Mouse (Mus musculus): ENCODE data around the gene Tsc22d3. TPM values are rescaled to one million over a fixed set of nuclear protein-coding genes. Genes with fewer than 3 reads are reported as not detected.
"Not testable (repeated sequence)": the region's sequence is repeated elsewhere in the genome, so short reads cannot be mapped to it uniquely, and the experiment has no call there.

The Tsc22d3 gene
- total RNA-seq, 2 experiments from 2014 or later, result 63.2 to 137 TPM

DNA sequence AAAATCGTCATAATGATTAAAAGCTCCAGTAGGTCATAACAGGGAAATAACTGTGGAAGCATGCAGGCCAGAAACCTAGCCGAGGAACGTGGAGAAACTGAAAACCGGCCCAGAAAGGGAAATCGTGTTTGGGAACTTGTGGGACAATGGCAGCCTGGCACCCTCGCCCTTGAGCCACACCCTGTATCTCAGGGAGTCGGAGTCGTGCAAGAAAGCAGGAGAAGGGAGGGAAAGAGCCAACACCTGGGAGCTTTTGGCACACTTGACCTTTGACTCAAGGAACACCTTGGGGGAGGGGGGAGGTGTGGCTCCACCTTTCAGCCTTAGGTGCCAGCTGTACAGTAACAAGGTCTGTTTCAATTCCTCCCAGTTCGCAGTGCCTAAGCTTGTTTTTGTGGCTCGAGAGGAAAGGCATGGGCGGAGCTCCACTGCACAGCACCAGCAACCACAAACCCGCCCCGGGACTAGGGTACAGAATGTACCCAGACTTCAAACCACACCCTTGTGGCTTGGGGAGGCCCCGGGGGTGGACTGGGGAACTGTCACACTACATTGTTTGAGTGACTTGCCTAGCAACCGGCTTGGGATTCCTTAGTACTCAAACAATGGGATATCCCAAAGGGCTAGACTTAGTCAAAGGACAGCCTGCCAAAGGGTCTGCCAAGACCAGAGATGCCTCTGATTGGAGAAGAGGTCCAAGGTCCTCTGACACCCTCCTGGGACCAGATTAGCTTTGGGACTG is 94.8 kb downstream of the Tsc22d3 start:
- no peak for DNase-seq (ENCODE audit: extremely low spot score in 1 of 2, low spot score in 1 of 2)

DNA sequence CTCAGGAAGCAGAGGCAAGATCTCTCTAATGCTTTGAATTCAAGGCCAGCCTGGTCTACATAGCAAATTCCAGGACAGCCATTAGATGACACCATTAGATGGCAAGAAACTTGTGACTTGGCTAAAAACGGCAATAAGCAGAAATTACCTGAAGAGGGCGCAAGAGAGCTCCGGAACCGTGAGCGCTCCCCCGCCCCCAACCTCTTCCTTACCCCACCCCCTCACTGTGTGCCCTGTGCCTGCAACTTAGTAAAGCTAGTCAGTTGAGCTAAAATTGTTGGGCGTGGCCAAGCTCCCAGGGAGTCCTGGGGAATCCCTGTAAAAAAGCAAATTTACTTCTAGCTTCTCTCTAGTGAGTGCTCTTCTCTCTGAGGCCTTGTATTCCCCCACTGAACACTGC is 96.6 kb downstream of the Tsc22d3 start:
- peak in 1 of 2 experiments; percentile 43 for DNase-seq (ENCODE audit: extremely low spot score in 1 of 2, low spot score in 1 of 2)

DNA sequence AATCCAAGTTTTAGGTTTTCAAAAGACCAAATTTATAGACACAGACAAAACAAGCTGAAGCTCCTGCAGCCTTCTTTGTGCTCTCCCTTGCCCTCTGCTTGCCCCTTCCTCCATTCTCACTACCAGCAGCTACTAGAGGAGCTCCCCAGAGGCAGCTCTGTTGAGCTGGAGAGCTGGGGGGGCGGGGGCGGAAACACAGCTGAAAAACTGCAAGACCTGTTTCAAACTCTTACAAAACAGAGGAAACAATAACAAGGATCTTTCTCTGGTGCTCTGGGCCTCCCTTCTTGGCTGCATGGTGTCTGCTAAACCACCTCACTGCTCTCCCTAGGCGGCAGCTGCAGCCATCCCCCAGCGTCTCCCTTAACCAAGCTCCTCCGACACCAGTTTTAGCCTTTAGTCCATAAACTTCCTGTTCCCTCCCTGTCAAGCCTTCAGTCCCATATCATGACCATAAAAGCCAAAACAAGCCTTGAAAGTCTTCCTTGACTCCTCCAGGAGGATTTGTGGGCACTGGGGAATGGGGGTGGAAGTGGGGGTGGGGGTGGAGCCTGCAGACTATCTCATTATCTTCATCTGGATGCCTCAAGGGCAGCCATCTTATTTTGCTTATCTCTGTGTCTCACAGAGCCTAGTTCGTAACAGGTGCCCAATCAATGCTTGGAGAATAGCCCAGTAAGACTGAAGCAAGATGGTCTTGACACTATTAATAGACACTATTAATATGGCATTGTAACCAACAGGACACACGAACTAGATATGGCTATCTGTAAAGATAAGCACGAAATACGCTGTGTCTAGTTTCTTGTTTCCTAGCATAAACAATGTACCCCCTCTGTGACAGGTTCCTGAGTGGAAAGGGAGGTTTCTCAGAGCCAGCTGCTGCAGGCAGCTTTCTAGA is 98.8 kb downstream of the Tsc22d3 start:
- no peak for DNase-seq (ENCODE audit: extremely low spot score in 1 of 2, low spot score in 1 of 2)

DNA sequence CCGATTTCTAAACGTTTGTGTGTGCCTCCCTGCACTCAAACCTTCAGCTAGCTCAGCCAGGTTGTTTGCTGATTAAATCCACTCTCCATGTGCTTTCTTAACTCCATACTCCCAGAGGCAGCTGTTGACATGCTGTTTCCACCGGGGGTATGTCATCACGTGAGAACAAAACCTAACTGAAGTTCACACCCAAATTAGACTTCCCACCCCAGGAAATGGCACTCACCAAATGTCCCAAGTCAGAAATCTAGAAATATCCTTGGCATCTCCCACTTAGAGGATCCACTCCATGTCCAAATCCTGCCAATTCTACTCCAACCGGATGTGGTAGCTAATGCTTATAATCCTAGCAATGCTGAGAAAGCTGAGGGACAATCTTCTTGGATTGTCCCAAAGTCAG is 100.2 kb downstream of the Tsc22d3 start:
- no peak for DNase-seq (ENCODE audit: extremely low spot score in 1 of 2, low spot score in 1 of 2)

DNA sequence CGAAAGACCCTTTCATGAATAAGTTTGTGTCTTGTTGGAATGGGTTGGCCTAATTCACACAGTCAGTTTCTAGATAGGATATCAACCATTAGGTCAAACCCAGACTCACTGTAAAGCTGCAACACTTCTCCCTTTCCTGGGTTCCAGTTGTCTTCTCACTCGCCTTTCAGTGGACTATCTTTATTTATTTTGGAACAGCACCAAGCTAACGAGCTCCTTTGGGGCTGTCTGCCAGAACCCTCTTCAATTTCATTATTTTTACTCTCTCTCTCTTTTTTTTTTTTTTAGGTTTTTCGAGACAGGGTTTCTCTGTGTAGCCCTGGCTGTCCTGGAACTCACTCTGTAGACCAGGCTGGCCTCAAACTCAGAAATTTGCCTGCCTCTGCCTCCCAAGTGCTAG is 102.0 kb downstream of the Tsc22d3 start:
- DNase-seq (ENCODE audit: extremely low spot score in 1 of 2, low spot score in 1 of 2), result not testable (repeated sequence)

DNA sequence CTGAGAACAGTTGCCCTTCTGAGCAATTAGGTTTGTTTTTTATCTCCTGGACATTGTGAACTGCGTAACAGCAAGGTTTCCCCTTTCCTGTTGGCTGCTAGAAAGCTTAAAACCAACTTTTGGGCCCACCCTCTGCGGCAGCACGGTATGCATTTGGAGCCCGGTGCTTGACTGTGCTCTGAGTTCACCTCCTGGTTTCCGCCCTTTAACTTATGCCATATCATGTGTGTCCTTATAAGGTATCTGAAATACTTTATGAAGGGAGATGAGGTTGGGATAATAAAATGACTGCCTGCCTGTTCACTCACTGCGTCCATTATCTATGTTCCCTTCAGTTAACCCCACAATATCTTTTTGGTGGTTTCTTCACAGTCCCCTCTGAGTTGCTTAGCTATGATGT is 106.3 kb downstream of the Tsc22d3 start:
- DNase-seq (ENCODE audit: extremely low spot score in 1 of 2, low spot score in 1 of 2), result no peak

DNA sequence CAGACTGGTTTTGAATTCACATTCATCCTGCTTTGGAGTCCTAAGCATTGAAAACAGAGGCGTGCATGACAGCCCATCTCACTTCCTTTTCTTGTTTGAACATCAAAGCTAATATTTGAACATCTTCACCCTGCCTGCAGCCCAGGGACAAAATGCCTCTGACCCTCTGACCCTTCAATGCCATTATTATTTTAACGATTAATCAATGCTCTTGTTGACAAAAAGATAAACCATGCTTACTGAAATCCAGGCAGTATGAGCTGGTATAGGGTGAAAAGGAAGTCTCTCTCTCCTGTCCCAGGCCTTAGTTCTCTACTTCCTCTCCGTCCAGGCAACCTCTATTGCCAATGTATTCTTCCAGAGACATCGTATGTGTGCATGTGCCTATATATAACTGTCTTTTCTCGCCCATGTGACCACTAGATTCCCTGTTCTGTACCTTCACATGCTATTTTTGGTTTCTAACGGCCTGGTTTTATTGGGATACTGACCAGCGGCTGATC is 106.9 kb downstream of the Tsc22d3 start:
- DNase-seq (ENCODE audit: extremely low spot score in 1 of 2, low spot score in 1 of 2), result no peak

DNA sequence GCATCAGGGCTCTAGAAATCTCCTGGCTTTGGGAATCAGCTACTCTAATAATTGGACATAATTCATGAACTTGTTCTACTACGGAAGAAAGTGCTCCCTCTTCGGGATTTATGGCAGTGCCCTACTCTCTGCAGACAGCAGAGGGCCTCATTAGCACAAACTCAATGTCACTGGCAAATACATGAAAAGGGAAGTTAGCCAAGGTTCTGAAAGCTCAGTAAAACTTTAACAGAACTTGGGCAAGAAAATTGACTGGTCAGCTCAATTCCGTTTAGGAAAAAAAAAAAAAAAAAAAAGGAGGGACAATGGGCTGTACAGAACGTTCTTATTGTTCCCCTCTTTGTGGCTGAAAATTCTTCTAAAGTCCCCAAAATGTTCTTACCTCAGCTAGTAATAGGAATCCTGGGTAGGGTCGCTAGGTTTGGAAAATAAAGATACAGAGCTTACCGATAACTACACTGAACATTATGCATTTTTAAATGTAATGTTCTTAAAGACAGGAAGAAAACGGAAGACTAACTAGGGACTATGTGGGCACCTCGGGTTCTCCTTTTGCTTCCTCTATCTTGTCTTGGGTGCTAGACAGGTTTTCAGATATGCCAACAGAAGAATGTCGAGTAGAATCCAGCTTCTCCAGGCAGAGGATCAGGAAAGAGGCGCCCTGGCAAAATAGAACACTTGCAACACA is 108.4 kb downstream of the Tsc22d3 start:
- DNase-seq (ENCODE audit: extremely low spot score in 1 of 2, low spot score in 1 of 2), result peak in 1 of 2 experiments; percentile 18

DNA sequence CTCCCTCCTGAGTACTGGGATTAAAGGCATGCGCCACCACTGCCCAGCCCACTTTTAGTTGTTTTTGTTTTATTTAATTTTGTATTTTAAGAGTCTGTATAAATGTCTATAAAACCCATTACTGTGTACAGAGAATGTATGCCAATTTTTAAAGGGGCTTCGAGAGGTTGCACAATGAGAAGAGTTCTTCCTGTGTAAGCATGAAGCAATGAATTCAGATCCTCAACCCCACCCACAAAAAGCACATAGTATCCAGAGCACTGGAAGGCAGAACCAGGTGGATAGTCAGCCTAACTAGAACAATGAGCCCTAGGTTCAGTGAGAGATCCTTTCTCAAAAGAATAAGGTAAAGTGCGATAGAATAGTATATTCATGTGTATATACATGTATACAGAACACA is 110.3 kb downstream of the Tsc22d3 start:
- DNase-seq (ENCODE audit: extremely low spot score in 1 of 2, low spot score in 1 of 2), result no peak

Other genes with a start within 250 kb of the Tsc22d3 start
- gene Prps1, start 144.0 kb downstream of the Tsc22d3 start, total RNA-seq (2021), result 10 to 100 TPM; 69.6 to 71.1 TPM
- gene Mid2, start 63.9 kb upstream of the Tsc22d3 start, total RNA-seq (2021), result 10 to 100 TPM; 19.7 to 20.1 TPM
- gene Tex13b, start 212.8 kb upstream of the Tsc22d3 start, total RNA-seq (2021), result not detected

Measured in layer of hippocampus, postnatal 25 days (tissue).